Mouse (Mus musculus) pancreas, adult 10 weeks (tissue): ENCODE measurements around the gene Brwd1. TPM values are rescaled to one million over a fixed set of nuclear protein-coding genes. Genes with fewer than 3 reads are reported as not detected.

Source experiments
- polyA plus RNA-seq: library from polyadenylated mRNA; stranded (reverse); fragments of 350-450 nt; fragmentation: Illumina TruSeq; extraction: RNeasy Lipid Tissue Mini Kit (QIAGEN cat#74804); gene quantifications from one replicate; pipeline ENCODE4 v1.2.3, GENCODE M21; 2015; ENCODE audit warnings: low read depth, low replicate concordance; ENCODE audit not compliant: insufficient read depth

Brwd1 gene
- polyA plus RNA-seq, result 35.9 TPM

GRCm38 (mm10) chr16:96082301-96083178 is at the start of gene Brwd1:
Brwd1 (minus strand) TSS chr16:96082526.

GRCm38 (mm10) chr16:96127657-96128344 is 45.5 kb upstream of the Brwd1 start, which contains the start of gene Hmgn1:
Hmgn1 (minus strand) TSS chr16:96127729.

GRCm38 (mm10) chr16:95990462-95991121 is 91.7 kb downstream of the Brwd1 start, which contains the start of gene Psmg1:
Psmg1 (minus strand) TSS chr16:95990960.

Other genes with a start within 250 kb of the Brwd1 start
- 9.7 TPM for gene Psmg1, start 91.6 kb downstream of the Brwd1 start, polyA plus RNA-seq
- gene Hmgn1, start 45.2 kb upstream of the Brwd1 start, polyA plus RNA-seq, result 17.2 TPM
- gene Wrb, start 62.9 kb upstream of the Brwd1 start, polyA plus RNA-seq, result 5.0 TPM
- gene Lca5l, start 109.7 kb upstream of the Brwd1 start, polyA plus RNA-seq, result 0.37 TPM
- 1.8 TPM for gene Sh3bgr, start 117.9 kb upstream of the Brwd1 start, polyA plus RNA-seq
- gene B3galt5, start 153.3 kb upstream of the Brwd1 start, polyA plus RNA-seq, result 0.59 TPM